Mouse (Mus musculus) kidney, adult 2 months (tissue): ENCODE data around the gene Scrn2.

Experiments used
- CTCF ChIP-seq: fragments of 200-500 bp; conservative IDR thresholded peaks from 2 replicates; pipeline ENCODE4 v1.5.1; 2011; ENCODE audit warnings: low read depth, mild to moderate bottlenecking, control low read depth, low read length, moderate library complexity, mixed read lengths; ENCODE audit not compliant: insufficient read depth, insufficient read length
- POLR2A ChIP-seq: fragments of 200-500 bp; IDR thresholded peaks from one replicate; pipeline ENCODE4 v1.6.1; 2011; ENCODE audit warnings: low read depth, low read length, control low read depth

- TF ChIP-seq CTCF (no peak), POLR2A (no peak)
Observed at GRCm38 (mm10) chr11:97080291-97080690, 50.6 kb downstream of the Scrn2 start.
